Mouse (Mus musculus): ENCODE results near the gene St14.

The St14 gene

DNA sequence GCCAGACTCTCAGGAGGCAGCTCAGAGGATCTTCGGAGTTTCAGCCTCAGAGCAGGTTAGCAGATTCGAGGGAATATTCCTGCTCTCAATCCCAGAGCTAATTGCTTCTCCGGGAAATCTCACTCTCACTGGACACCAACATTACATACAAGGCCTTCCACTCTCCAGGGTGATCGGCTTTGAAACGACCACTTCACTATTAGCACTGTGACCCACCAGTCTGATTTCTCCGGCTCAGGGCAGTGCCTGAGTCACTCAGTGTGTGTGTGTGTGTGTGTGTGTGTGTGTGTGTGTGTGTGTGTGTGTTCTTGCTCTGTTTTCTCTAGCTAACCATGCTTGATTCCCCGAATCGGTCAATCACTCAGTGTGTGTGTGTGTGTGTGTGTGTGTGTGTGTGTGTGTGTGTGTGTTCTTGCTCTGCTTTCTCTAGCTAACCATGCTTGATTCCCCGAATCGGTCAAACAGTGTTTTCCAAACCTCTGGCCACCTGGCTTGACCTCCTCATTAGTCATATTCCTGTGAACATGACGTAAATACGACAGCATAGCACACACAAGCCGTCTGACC is 9.1 kb downstream of the St14 start:
- no peak for DNase-seq

DNA sequence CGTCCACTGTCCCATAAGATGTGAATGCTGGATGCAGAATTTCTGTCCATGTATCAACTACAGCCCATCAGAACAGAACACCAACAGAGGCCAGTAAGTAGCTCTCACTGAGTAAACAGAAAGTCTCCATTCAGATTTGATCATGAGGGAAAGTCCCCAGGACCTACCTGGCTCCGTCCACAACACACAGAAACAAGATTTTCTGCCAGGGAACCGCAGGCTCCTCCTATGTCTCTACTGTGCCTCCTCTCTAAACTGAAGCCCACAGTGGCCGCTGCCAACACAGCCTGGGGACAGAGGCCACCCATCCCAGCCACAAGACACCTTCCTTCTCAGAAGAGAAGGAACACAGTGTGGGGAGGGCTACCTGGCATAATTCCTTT is 11.1 kb downstream of the St14 start:
- DNase-seq, result no peak

DNA sequence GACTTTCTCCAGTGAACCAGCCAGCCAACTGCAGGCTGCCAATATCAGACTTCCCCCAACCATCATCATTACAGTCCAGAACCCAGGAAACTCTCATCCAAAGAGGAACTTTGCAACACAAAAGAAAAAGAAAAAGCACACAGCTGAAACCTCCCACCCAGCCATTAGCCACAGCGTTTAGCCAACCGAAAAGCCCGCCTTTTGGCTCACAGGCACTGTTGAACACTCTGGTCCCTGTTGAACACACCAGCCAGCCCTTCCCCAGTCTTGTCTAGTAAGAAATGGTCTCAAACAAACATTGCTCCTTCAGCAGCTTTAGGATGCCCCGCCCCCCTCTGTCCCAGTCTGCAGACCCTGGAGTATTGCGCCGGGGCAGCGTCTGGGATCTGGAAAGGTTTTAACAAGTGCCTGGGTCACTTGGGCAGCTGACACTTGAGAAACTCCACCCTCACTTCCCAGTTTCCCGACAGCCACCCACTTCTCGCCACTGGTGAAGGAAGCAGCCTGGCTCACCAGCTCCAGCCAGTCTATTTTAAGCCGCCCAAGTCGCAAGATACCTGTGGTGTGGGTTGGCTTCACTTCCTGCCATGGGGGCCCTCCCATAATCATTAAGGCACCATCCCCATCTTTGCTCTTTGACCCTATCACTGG is 11.6 kb downstream of the St14 start:
- no peak for DNase-seq

DNA sequence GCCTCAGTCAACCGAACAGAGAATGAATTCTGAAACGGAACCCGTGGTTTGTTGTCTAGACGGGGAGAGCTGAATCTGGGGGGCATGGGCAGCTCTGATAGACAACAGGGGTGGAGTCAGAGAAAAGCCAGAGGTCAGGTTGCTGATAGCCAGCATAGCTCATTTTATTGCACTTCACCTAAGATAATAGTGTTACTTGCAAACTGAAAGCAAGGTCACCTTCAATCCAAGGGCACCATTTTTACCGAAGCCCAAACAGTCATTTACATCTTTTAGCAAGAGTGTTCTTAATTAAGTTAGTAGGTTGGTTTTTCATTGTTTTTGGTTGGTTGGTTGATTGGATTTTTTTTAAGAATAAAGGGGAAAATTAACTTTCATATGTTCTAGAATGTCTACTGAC is 12.2 kb downstream of the St14 start:
- no peak for DNase-seq

DNA sequence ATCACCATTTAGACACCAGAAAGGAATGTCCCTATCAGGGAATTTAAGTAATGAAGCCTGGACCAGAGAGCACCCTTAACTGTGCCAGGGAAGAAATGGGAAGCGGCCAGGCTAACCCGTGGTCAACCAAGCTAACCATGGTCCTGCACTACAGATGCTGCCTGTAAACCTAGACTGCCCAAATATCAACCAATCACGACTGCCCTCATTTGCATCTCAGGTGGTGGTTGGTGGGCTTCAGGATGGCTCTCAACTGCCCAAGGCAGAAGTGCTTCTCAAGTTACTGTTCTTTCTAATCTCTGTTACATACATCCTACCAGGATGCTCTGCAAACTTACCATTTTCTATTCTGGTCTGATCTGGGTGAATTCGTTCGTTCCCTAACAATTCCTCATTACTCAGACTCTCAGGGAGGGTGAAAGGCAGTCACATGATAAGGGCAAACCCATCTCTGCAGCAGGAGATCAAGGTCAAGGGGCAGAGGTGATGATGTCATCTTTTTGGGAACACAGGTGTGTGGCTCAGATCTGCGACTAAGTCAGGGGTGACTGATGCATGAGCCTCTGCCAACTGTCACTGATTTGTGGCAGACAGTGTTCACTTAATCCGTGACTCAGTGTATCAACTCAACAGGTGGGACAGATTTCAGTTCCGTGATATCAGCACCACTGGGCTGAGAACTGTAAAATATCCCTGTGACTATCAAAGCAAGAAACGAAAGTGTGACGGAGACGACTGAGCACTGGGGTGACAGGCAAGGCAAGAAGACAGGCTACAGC is 12.9 kb downstream of the St14 start:
- DNase-seq, result no peak

DNA sequence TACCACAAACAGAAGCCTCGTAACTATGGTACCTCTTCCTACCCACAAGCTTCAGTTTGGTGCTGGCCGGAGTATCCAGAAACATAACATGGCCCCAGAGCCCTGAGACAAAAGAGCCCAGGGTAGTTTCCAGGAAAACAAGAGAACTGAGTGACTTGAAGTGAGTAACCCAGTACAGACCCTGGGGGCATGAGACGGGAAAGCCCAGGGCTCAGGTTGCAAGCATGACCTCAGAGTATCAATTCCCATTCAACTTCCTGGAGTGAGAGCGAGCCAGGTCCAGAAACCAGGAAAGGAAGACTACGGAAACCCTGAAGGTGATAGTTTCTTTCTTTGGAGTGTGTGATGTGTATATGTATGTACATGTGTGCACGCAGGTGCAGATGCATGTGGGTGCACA is 14.2 kb downstream of the St14 start:
- no peak for DNase-seq

DNA sequence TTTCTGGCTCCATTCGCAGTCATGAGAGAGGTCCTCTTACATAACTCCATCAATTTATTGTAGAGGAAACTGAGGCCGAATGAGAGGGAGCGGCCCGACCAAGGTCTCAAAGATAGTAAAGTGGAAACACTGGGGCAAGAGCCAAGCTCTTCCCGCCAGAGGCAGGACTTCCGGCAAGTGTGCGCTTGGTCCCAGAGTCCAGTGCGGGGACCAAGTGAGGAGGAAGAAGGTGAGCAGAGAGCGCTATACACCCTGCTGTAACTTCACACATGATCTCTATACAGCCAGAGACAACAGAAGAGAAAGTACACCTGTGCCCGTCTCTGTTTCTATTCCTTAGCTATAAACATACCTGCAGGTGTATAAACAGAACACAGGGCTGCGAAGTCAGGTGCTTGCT is 14.6 kb downstream of the St14 start:
- no peak for DNase-seq

DNA sequence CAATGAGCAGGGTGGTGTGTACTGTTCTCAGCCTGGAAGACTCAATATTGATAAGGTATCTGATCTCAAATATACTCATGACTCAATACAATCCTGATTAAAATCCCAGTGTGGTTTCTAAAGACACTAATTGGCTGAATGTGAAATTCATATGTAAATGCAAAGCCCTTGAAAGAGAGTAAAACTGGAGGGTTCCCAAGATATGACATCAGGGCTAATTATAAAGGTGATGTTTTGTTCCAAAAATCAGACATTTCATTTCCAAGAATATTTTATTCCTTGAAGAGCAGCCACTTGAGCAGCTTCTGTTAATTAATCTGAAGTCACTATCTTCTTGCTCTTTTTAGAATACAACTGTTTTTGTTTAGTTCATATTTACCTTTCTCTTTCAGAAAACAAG is 16.1 kb downstream of the St14 start:
- DNase-seq, result no peak

DNA sequence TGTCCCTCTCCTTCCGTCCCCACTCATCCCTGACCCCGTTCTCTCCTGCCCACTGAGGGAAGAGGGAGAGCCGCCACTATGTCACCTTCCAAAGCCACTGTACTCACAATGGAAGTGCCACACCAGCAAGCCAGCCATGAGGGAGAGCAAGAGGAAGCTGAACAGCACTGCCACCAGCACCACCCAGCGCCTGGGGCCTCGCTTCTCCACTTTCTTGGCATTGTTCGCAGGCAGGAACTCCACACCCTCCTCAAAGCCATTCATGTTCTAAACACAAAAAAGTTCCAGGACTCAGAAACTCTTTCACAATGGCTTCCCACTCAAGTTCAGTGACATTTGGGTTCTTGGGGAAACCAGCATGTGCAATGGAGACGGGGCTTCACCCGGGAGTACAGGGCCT is 23.2 kb downstream of the St14 start:
- no peak for DNase-seq

DNA sequence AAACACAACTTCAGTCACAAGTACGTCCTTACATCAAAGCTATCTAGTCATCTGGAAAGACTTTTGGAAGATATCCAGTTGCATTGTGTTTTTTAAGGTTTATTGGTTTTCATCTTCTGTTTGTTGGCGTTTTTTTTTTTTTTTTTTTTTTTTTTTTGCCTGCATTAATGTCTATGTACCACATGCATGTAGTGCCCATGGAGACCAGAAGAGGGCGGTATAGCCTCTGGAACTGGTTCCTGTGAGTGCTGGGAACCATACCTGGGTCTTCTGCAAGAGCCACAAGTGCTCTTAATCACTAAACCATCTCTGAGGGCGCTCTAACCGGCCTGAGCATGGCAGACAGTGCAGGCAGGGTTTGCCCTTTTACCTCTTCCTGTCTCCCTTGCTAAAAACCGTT is 33.5 kb downstream of the St14 start:
- DNase-seq, result no peak

DNA sequence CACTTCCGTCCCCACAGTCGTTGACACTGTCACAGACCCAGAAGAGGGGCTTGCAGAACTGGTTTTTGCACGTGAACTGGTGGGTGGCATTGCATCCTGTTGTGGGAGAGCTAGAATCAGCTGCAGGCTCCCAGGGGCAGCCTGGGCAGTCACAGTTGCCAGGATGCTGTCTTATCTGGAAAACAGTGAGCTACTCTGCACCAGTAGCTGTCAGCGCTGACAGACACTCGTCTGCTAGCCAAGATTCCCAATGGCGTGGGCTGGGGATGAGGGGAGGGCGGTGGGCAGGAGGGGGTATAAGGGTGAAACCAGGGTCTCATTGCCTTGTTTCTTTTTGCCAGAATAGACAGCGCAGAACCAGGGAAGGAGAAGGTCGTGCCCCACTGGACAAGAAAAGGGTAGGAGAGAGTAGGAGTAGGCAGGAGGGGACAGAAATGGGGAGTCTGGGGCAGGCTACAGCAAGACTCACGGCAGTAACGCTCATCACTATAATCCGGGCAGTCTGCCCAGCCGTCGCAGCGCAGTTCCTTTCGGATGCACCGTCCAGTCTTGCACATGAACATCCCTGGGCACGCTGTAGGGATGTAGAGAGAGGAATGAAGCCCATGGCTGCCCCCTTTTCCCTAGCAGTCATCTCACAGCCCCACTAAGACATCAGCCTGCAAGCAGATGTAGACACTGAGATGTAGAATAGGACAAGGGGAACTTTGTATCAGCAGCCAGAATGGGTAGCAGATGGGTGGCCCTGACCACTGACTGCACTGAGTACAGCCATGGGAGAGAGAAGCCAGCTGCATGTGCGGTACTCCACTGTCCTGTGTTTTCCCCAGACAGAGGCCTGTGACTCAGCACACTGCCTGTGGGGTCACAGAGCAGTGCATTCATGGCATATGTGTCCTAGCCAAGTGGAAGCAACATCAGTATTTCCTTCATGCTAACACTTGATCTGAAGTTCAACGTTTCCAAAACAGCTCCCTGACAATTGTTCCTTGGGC is 34.3 kb downstream of the St14 start:
- no peak for DNase-seq

DNA sequence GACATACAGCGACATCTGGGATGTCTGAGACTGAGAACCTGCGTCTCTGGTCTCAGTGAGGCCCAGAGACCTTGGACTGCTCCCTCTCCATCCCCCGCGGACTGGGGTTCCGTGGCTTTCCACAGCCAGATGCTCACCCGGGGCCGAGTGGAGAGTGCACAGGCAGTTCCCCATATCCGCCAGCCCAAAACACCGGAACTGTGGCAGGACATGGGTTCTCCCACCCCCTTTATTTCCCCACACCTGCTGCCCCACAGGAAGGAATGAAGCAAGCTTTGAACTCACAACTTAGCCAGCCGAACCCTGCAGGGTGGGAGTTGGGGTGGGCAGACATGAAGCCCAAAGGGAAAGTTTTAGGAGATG is 38.8 kb downstream of the St14 start:
- DNase-seq, result no peak

DNA sequence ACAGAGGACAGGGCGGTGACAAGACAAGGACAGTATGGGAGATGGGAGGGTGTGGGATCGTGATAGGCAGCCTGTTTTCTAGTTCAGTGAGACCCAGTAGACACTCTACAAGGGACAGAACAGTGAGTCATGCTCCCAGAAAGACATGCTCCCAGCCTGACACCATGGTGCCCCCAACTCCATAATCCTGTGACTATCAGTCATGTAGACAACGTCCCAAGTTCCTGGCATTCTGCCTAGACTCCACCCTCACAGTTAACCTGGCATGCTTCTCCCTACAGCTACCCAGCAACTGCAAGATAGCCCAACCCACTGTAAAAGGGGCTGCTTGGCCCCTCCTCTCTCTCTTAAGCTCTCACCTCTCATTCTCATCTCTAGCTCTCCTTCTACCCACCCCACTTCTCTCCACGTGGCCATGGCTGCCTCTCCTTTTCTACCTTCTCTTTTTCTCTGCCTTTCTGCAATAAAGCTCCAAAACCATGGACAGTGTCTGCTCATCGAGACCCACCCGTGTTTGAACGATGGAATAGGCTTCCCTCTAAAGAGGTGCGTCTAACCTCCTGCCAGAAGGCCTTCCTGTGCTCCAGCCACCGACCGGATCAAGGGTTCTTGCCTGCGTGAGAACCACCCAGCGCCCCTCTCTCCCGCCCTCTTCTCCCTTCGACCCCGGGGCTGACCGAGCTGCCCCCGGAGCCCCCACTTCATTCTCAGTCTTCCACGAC is 39.4 kb downstream of the St14 start:
- DNase-seq, result no peak

DNA sequence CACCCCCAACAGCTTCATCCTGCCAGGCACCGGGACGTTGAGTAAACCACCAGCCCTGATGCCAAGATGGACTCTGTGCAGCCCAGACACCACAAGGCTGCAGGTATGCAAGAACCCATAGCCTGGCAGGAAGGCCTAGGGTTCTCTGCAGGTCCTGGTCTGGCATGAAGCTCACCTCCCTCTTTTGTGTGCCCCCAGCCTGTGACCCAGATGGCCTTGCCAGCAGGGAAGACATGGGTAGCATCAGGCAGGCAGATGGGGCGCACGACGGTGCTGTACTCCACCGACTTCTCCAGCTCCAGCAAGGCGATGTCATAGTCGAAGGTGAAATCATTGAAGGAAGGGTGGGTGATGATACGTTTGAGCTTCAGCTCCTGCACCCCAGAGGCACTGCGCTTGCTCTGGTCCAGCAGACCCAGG is 40.5 kb downstream of the St14 start:
- no peak for DNase-seq

DNA sequence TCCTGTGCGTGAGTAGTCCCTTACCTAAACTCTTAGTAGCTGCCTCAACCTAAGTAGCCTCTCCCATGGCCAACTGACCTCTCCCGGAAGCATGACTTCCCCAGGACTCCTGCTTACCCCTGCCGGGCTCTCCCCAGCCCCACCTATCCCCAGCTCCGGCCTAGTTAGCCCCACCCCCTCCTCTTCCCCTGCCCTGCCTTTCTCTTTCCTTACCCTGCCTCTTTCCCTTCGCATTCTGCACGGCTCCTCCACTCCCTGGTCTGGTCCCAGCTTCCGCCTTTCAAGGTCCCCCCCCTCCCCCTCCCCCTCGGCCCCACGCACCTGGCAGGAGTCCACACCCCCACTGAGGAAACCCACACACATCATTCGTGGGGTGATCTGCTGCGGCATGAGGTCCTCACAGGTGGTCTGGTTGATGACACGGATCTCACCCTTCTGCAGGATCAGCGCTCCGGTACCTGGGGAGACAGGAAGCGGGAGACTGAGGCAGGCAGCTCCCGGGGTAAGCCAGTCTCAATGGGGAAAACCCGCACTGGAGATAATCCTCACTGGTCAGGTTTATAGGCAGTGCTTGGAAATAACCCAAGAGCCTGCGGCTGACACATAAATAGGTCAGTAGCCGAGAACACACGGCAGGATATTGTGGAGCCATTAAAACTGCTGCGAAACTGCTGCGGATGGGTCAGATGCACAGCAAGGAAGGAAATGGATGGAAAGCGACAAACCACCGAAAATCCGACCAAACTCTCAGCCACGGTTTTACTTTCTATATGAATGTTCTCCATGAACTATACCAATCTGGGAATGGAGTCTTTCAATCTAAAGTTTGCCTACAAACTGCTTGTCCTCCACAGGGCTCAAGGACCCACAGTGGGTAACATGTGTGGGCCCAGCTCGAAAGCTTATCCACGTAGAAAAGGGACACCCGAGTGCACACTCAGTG is 41.3 kb downstream of the St14 start:
- DNase-seq, result no peak

DNA sequence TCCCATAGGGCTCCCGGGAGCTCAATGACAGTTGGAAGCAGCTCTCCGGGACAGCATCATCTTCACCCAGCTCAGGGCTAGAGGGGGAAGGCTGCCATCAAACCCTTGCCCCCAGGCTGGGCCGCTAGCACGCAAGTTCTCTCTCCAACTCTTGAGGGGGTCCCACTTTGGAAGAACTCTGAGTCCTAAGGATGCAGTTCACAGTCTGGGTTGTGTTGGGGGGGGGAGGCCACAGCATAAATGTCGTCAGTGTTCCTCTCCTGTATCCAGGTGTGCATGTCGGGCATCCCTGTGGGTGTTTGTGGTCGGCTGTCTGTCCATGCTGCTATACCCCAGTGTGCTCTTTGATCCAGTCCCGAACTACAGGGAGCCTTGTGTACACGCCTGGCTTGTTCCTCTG is 42.1 kb downstream of the St14 start:
- no peak for DNase-seq

DNA sequence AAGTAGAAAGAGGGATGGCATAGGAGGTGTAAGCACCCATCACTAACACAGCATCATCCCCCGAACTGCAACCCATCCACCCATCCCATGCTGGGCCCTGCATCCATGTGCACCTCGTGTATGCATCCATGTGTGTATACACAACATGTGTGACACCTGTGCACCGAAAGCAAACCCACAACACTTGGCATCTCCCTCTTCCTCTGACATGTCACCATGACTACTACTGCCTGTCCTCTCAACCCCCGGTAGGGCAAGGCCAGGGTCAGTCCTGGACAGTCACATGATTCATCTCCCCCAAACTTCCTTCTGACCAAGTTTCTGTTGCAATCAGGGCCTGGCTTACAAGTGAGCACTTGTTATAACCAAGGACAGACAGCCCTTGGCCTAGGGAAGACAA is 42.8 kb downstream of the St14 start:
- no peak for DNase-seq

DNA sequence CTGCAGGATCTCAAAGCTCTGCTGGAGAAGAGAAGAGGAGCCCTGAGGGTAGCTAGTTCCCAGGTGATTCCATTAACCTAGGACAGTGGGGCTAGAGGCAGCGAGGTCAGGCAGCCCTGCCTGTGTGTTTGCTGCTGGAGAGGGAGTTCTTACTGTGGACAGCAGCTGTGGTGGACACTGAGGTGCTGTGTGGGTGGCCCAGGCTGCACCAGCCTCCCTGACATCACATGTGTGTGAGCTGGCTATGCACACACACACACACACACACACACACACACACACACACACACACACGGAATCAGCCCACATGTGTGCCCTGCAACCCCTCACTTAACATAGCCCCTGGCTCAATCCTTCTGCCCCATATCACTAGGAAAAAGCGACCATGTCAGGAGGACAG is 43.5 kb downstream of the St14 start:
- DNase-seq, result no peak

DNA sequence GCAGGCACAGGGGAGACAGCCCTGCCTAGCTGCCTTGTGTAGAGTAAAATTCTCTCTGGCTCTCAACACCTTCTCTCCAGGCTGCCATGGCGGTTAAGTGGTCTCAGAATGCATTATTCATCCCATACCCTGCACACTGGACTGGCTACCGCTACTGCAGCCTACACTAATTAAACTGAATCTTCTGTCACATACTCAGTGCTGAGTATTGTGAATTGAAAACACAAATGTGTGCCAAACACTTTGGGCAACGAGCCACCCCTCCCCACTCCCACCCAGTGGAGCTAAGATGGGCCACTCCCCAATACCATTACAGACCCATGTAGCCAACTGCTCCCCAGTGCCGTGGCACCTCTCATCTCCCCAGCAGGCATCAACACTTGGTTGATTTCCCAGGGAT is 44.2 kb downstream of the St14 start:
- DNase-seq, result no peak

DNA sequence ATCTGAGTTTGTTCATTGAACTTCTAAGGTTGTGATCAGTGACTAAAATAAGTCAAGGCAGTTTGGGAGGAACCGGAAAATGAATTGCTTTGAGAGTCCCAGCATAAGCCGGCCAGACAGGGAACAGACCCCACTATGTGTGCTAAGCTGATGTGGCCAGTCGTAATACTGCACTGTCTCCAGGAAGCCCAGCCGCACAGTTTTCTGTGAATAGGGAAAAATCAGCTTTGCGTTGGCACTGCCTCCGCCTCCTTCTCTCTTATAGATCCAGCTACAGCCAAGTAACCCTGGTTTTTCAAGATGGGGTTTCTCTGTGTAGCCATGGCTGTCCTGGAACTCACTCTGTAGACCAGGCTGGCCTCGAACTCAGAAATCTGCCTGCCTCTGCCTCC is 44.9 kb downstream of the St14 start:
- no peak for DNase-seq

DNA sequence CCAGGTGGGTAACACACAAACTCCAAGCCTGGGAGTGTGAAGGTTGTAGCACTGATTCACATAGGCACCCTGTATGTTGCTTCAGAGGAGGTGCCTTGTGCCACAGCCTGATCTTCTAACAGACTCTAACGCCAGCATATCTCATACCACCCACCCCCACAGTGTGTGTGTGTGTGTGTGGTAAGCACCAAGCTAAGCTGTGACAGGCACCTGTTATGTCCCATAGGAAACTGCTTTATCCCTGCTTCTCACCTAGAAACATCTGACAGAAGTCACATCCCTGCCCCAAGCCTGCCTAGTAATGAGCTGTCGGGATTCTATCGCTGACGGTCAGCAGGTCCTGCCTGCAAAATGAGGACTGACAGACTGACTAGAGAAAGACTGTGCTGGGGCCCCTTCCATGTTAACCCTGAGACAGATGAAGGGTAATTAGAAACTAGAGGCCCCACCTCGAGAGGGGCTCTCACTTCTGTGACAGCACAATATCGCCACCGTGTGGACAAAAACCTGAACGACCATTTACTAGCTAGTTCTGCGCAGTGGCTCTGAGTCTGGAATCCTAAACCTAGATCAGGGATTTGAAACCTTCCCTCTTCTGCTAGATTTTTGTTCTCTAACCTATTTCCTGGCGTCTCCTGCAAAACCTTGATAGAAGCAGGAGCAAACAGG is 45.4 kb downstream of the St14 start:
- peak; percentile 59 for DNase-seq
